Mouse (Mus musculus) forebrain, embryonic 15.5 days (tissue): ENCODE data around the gene Klf2. TPM values are rescaled to one million over a fixed set of nuclear protein-coding genes. Genes with fewer than 3 reads are reported as not detected.
A peak's percentile ranks its signal among the peaks of the same experiment; 100 is the strongest.

Source experiments
- ATAC-seq: fragments of 200-750 bp; cut with Nextera tagmentation; replicated peaks from 2 replicates; pipeline ENCODE4 v1.8.0; 2017; ENCODE audit warnings: mild to moderate bottlenecking, moderate TSS enrichment, moderate library complexity
- H3K27ac ChIP-seq: fragments of 300-500 bp; sonication (generic); replicated peaks from 2 replicates; pipeline ENCODE4 v1.5.1; 2015; ENCODE audit warnings: mild to moderate bottlenecking, inconsistent platforms
- H3K27me3 ChIP-seq: fragments of 300-500 bp; sonication (generic); 2 replicates; pipeline ENCODE4 v1.6.1; 2015; ENCODE audit warnings: inconsistent platforms
- H3K36me3 ChIP-seq: fragments of 300-500 bp; sonication (generic); 2 replicates; pipeline ENCODE4 v1.6.1; 2015; ENCODE audit warnings: mild to moderate bottlenecking, inconsistent platforms
- H3K4me1 ChIP-seq: fragments of 300-500 bp; sonication (generic); 2 replicates; pipeline ENCODE4 v1.6.1; 2015; ENCODE audit warnings: inconsistent platforms
- H3K4me2 ChIP-seq: fragments of 300-500 bp; sonication (generic); replicated peaks from 2 replicates; pipeline ENCODE4 v1.6.1; 2015; ENCODE audit warnings: mild to moderate bottlenecking, inconsistent platforms
- H3K4me3 ChIP-seq: fragments of 300-500 bp; sonication (generic); 2 replicates; pipeline ENCODE4 v1.5.1; 2015; ENCODE audit warnings: mild to moderate bottlenecking, inconsistent platforms
- H3K9ac ChIP-seq: fragments of 300-500 bp; sonication (generic); replicated peaks from 2 replicates; pipeline ENCODE4 v1.6.1; 2015; ENCODE audit warnings: mild to moderate bottlenecking, inconsistent platforms
- H3K9me3 ChIP-seq: fragments of 300-500 bp; sonication (generic); 2 replicates; pipeline ENCODE4 v1.6.1; 2016; ENCODE audit warnings: inconsistent platforms
- WGBS: fragments of 180-500 bp; shearing (Covaris S2); methylation state at CpG from one replicate; pipeline ENCODE4 v1.1.7; 2015; ENCODE audit warnings: mixed read lengths; 5-methylcytosine and 5-hydroxymethylcytosine counted together
- polyA plus RNA-seq: library from polyadenylated mRNA; unstranded; fragments of >200 nt; fragmentation: Nextera tagmentation; extraction: Ambion mirVana; gene quantifications from 2 replicates; pipeline ENCODE4 v1.2.1, GENCODE M21; 2015

The Klf2 gene
- polyA plus RNA-seq = 4.0 and 4.1 TPM in 2 replicates

DNA sequence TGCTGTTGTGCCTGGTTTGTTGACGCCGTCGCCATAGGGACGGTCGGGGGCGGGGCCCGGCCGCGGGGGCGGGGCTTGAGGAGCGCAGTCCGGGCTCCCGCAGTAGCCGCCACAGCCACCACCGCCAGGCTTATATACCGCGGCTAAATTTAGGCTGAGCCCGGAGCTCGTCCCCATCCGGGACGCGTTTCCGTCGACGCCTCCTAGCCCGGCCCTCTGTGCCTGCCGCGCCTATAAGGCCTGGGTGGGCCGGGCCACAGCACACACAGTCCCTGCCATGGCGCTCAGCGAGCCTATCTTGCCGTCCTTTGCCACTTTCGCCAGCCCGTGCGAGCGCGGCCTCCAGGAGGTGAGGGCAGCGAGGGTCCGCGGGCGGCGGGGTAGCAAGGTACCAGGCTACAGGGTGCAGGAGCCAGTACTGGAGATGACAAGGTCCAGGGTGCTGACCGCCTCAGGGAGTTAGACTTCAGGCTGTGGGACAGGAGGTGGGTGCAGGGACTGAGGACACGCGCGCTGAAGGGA is at the start of gene Klf2:
Klf2 (plus strand) TSS at position 233 of the 522 bp plus-strand sequence.
- Histone ChIP-seq H3K27ac (no peak within 1 kb of the TSS), H3K9me3 (no peaks in the 10 kb centered on the region), H3K27me3 (peaks cover 46% of the 10 kb centered on the region), H3K4me2 (peak within 1 kb of the TSS; percentile 90), H3K9ac (peak within 1 kb of the TSS; percentile 29), H3K36me3 (no peaks in the 10 kb centered on the region), H3K4me3 (peak within 1 kb of the TSS; percentile 59), H3K4me1 (peaks cover 19% of the 10 kb centered on the region)
- 0% methylated on average over 46 of the region's 46 CpGs for WGBS
- peak; percentile 95 for ATAC-seq

- no peak overlapping the region for H3K4me3 ChIP-seq
- no peaks in the 10 kb centered on the region for H3K36me3 ChIP-seq
- no peak overlapping the region for H3K27ac ChIP-seq
- no peak overlapping the region for H3K9ac ChIP-seq
- no peak for ATAC-seq
- no peaks in the 10 kb centered on the region for H3K27me3 ChIP-seq
- WGBS = 92% methylated on average over 12 of the region's 12 CpGs
- H3K4me1 ChIP-seq = no peaks in the 10 kb centered on the region
- H3K9me3 ChIP-seq = no peaks in the 10 kb centered on the region
- no peak overlapping the region for H3K4me2 ChIP-seq
These were observed 48.2 kb upstream of the Klf2 start for GRCm38 (mm10) chr8:72270606-72271005.

DNA sequence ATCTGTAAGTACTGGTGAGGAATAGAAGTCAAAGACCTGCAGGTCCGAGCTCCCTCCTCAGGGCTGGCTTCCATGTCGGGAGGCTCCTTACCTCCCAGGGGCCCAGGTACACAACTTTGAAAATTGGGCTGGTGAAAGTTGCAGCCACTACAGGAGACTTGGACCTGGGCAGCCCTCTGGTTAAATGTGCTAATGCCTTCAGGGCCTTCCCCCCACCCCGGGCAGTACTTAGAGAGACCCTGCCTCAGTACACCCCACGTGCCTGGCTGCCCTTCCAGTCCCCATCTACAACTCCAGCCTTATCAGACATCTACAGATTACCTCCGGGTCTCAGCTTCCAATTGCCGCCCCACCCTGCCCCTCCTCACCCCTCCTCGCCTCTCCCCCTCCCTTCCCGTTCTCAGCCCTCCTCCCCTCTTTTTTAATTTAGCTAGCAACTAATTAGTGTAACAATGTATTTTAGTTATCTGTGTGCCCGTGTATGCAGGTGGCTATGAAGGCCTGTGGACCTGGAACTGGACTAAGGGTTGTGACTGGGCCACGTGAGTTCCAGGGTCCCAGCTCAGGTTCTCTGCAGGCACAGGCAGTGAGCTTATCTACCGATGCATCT is 47.7 kb upstream of the Klf2 start:
- Histone ChIP-seq H3K36me3 (no peaks in the 10 kb centered on the region), H3K27ac (no peak overlapping the region), H3K27me3 (no peaks in the 10 kb centered on the region), H3K9me3 (no peaks in the 10 kb centered on the region), H3K4me2 (no peak overlapping the region), H3K4me3 (no peak overlapping the region), H3K9ac (no peak overlapping the region), H3K4me1 (no peaks in the 10 kb centered on the region)
- no peak for ATAC-seq
- WGBS = 75% methylated on average over 11 of the region's 11 CpGs

DNA sequence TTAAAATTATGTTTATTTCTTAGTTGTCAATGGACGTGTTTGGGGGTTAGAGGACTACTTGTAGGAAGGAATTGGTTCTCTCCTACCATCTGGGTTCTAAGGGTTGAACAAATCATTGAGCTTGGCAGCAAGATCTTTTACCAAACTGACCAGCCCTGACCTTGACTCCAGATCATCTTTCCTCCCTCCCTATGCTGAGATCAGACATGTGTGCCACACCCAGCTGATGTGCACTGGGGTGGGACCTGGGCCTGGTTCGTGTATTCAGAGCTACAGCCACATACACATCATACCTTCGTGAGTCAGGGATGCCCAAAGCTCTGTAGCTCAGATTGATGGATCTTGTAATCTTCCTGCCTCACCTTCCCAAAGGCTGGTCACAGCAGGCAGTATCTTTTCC is 47.1 kb upstream of the Klf2 start:
- no peaks in the 10 kb centered on the region for H3K27me3 ChIP-seq
- H3K36me3 ChIP-seq = no peaks in the 10 kb centered on the region
- no peaks in the 10 kb centered on the region for H3K9me3 ChIP-seq
- whole genome bisulfite sequencing = 77% methylated on average over 3 of the region's 3 CpGs
- ATAC-seq = no peak
- H3K27ac ChIP-seq = no peak overlapping the region
- no peak overlapping the region for H3K4me3 ChIP-seq
- H3K9ac ChIP-seq = no peak overlapping the region
- H3K4me2 ChIP-seq = no peak overlapping the region
- H3K4me1 ChIP-seq = no peaks in the 10 kb centered on the region

- no peak overlapping the region for H3K4me2 ChIP-seq
- H3K9ac ChIP-seq = no peak overlapping the region
- H3K27me3 ChIP-seq = no peaks in the 10 kb centered on the region
- 20% methylated on average over 3 of the region's 3 CpGs for whole genome bisulfite sequencing
- no peak overlapping the region for H3K27ac ChIP-seq
- H3K36me3 ChIP-seq = no peaks in the 10 kb centered on the region
- no peaks in the 10 kb centered on the region for H3K4me1 ChIP-seq
- H3K4me3 ChIP-seq = no peak overlapping the region
- ATAC-seq = no peak
- no peaks in the 10 kb centered on the region for H3K9me3 ChIP-seq
These were observed 46.5 kb upstream of the Klf2 start for GRCm38 (mm10) chr8:72272361-72272760.

DNA sequence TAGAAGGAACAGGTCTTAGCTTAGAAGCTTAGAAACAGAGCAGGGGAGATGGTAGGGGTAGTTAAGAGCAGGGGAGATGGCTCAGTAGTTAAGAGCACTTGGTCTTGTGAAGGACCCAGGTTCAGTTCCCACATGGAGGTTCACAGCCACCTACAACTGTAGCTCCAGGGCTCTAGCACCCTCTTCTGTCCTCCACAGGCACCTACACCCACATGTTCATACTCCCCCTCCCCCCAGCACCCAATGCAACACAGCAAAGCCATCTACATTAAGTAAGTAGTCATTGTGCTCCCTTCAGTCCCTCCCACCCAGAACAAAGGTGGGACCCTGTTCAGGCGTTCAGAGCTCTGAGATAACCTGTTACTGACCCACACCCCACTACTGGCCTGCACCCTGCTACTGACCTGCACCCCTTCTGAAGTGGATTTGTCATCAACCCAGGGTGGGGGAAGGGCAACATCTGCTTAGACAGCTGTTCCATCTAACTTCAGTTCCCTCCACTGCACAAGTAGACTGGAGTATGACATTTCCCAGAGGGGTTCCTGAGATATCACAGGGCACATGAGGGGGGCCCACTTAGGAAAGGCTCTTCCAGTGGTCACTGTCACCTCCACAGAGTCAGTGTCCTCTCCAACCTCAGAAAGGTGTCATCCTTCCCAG is 45.6 kb upstream of the Klf2 start:
- no peak for ATAC-seq
- Histone ChIP-seq H3K9me3 (no peaks in the 10 kb centered on the region), H3K27me3 (no peaks in the 10 kb centered on the region), H3K4me3 (no peak overlapping the region), H3K4me2 (no peak overlapping the region), H3K4me1 (no peaks in the 10 kb centered on the region), H3K36me3 (no peaks in the 10 kb centered on the region), H3K9ac (no peak overlapping the region), H3K27ac (no peak overlapping the region)
- 48% methylated on average over 1 of the region's 1 CpGs for WGBS

- Histone ChIP-seq H3K4me2 (no peak overlapping the region), H3K27ac (no peak overlapping the region), H3K36me3 (no peaks in the 10 kb centered on the region), H3K9ac (no peak overlapping the region), H3K4me1 (no peaks in the 10 kb centered on the region), H3K9me3 (no peaks in the 10 kb centered on the region), H3K27me3 (no peaks in the 10 kb centered on the region), H3K4me3 (no peak overlapping the region)
- WGBS = 80% methylated on average over 5 of the region's 5 CpGs
- no peak for ATAC-seq
These were observed 45.0 kb upstream of the Klf2 start for GRCm38 (mm10) chr8:72273807-72274206.

- Histone ChIP-seq H3K4me2 (no peak overlapping the region), H3K36me3 (no peaks in the 10 kb centered on the region), H3K4me3 (no peak overlapping the region), H3K27me3 (no peaks in the 10 kb centered on the region), H3K27ac (no peak overlapping the region), H3K9ac (no peak overlapping the region), H3K4me1 (no peaks in the 10 kb centered on the region), H3K9me3 (no peaks in the 10 kb centered on the region)
- ATAC-seq = no peak
- 81% methylated on average over 3 of the region's 3 CpGs for WGBS
These were observed 41.6 kb upstream of the Klf2 start for GRCm38 (mm10) chr8:72277244-72277643.

DNA sequence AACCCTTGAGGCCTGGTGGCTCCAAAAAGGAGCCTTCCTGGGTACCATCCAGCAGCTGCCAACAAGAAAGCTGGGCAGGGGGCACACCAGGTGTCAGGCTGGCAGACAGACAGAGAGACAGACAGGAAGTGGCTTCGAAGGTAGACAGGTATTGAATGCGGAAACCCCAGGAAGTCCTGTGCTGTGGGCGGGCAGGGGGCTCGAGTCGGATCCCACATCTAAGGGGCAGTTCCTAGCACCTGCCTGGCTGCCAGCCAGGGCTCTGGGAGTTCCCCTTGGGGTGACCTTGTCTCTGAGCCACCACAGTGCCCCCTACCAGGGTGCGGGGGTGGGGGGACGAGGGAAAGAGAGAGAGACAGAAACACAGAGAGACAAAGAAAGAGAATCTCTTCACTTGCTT is 39.7 kb upstream of the Klf2 start:
- Histone ChIP-seq H3K27me3 (no peaks in the 10 kb centered on the region), H3K36me3 (no peaks in the 10 kb centered on the region), H3K9me3 (no peaks in the 10 kb centered on the region), H3K4me1 (no peaks in the 10 kb centered on the region), H3K4me3 (no peak overlapping the region), H3K27ac (no peak overlapping the region), H3K4me2 (no peak overlapping the region), H3K9ac (no peak overlapping the region)
- 86% methylated on average over 7 of the region's 7 CpGs for WGBS
- ATAC-seq = no peak

GRCm38 (mm10) chr8:72281634-72282033 is 37.2 kb upstream of the Klf2 start:
- H3K9ac ChIP-seq = no peak overlapping the region
- H3K4me1 ChIP-seq = no peaks in the 10 kb centered on the region
- WGBS = 28% methylated on average over 3 of the region's 3 CpGs
- no peak overlapping the region for H3K4me2 ChIP-seq
- H3K27me3 ChIP-seq = no peaks in the 10 kb centered on the region
- H3K27ac ChIP-seq = no peak overlapping the region
- ATAC-seq = no peak
- H3K4me3 ChIP-seq = no peak overlapping the region
- no peaks in the 10 kb centered on the region for H3K9me3 ChIP-seq
- no peaks in the 10 kb centered on the region for H3K36me3 ChIP-seq

- H3K4me3 ChIP-seq = no peak overlapping the region
- no peaks in the 10 kb centered on the region for H3K9me3 ChIP-seq
- H3K4me1 ChIP-seq = no peaks in the 10 kb centered on the region
- H3K36me3 ChIP-seq = no peaks in the 10 kb centered on the region
- no peak overlapping the region for H3K27ac ChIP-seq
- 70% methylated on average over 4 of the region's 4 CpGs for WGBS
- H3K4me2 ChIP-seq = no peak overlapping the region
- no peak overlapping the region for H3K9ac ChIP-seq
- no peak for ATAC-seq
- H3K27me3 ChIP-seq = no peaks in the 10 kb centered on the region
These were observed 33.5 kb upstream of the Klf2 start for GRCm38 (mm10) chr8:72285285-72285684.

DNA sequence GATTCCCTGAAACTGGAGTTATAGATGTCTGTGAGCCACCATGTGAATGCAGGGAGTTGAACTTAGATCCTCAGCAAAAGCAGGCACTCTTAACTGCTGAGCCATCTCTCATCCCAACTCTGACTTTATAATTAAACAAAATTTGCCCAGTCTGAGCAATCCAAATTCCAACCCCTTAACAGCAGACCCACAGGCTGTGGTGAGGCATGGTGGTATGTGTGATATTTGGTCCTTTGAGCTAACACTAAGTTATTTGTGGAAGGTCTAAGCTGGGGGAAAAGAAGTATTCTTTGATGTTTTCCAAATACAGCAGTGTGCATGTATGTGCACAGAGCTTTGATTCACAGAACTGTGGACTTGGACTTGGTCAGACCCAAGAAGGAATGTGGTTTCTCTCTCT is 29.8 kb upstream of the Klf2 start:
- H3K27ac ChIP-seq = no peak overlapping the region
- ATAC-seq = no peak
- H3K4me2 ChIP-seq = no peak overlapping the region
- no peaks in the 10 kb centered on the region for H3K9me3 ChIP-seq
- no peaks in the 10 kb centered on the region for H3K4me1 ChIP-seq
- no peak overlapping the region for H3K9ac ChIP-seq
- H3K27me3 ChIP-seq = no peaks in the 10 kb centered on the region
- no peaks in the 10 kb centered on the region for H3K36me3 ChIP-seq
- no peak overlapping the region for H3K4me3 ChIP-seq

- Histone ChIP-seq H3K27ac (no peak overlapping the region), H3K9ac (no peak overlapping the region), H3K4me1 (peaks cover 5% of the 10 kb centered on the region), H3K4me3 (no peak overlapping the region), H3K36me3 (no peaks in the 10 kb centered on the region), H3K9me3 (no peaks in the 10 kb centered on the region), H3K4me2 (no peak overlapping the region), H3K27me3 (no peaks in the 10 kb centered on the region)
- WGBS = 79% methylated on average over 2 of the region's 2 CpGs
- no peak for ATAC-seq
These were observed 27.7 kb upstream of the Klf2 start for GRCm38 (mm10) chr8:72291104-72291503.
